Mouse (Mus musculus) erythroblast, embryonic 14.5 days (primary cell): ENCODE measurements at regions not wholly inside any gene's neighbourhood (a gene's known extent, or its start where the extent isn't known, plus 50 kb on each side); places are given as distances from the start of the nearest gene placed in this dataset.

Experiments
- GATA1 ChIP-seq: IDR thresholded peaks from 2 replicates; pipeline ENCODE4 v1.6.1; 2012; ENCODE audit warnings: low read length, inconsistent platforms, mixed read lengths
- TAL1 ChIP-seq: IDR thresholded peaks from 3 replicates; pipeline ENCODE4 v1.6.1; 2012; ENCODE audit warnings: low read length, inconsistent platforms, mixed read lengths

GRCm38 (mm10) chr14:76359837-76360410 is 54.8 kb upstream of the Tsc22d1 start:
- TF ChIP-seq GATA1 (no peak), TAL1 (no peak)
